Mouse (Mus musculus): ENCODE results near the gene Gsta2. TPM values are rescaled to one million over a fixed set of nuclear protein-coding genes. Genes with fewer than 3 reads are reported as not detected.
"Not testable (repeated sequence)": the region's sequence is repeated elsewhere in the genome, so short reads cannot be mapped to it uniquely, and the experiment has no call there.

Gsta2 gene
- polyA plus RNA-seq, 1 experiment: not detected

DNA sequence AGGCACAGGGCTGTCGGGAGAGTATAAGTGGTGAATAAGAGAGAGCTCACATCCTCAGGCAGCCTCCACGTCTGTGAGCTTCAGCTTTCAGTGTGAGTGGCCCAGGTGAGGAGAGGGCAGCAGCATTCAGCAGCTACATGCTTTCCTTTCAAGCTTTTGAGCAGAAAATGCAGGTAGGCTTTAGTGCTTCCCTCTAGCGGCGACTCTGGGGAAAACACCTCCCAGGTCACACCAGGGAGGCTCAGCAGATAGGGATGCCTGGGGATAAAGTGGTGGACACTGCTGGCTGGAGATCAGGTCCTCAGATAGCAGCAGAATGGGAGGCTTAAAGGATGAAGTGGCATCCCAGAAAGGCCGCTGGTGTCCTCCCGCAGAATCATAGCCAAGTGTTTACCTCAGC lies 59.5 kb downstream of the Gsta2 start:
- H3K4me3 ChIP-seq (ENCODE audit: low read depth, low read length); H3K27me3 ChIP-seq (ENCODE audit: control insufficient read depth, insufficient read depth, low read length); H3K36me3 ChIP-seq (ENCODE audit: control insufficient read depth, insufficient read depth, low read length); H3K4me1 ChIP-seq (ENCODE audit: control insufficient read depth, insufficient read depth, insufficient read length, low read length); H3K27ac ChIP-seq (ENCODE audit: insufficient read depth, low read depth, low read length): not testable (repeated sequence)
- peak; percentile 63; the same call in 1 of the 2 replicates for TF ChIP-seq CTCF (IDR thresholded peaks at IDR 0.05; ENCODE audit: extremely low read depth, insufficient read length, insufficient replicate concordance, low read depth, low read length)
- WGBS: 6% methylated on average over 6 of the region's 6 CpGs

DNA sequence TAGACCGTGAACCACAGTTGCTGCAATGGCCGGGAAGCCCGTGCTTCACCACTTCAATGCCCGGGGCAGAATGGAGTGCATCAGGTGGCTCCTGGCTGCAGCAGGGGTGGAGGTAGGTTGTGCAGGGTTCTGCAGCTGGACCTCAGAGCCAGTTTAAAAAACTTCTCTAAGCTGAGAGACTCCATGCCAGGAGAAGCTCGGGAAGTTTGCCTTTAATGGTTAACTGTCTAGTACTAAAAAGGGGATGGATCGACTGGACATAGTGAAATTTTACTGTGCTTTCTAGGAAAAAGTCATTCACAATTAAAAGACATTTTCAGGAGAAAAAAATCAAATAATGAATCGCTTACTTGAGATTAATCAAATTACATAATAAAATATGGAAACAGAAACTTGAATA lies 60.8 kb downstream of the Gsta2 start:
- H3K4me1 ChIP-seq (ENCODE audit: control insufficient read depth, insufficient read depth, insufficient read length, low read length); H3K4me3 ChIP-seq (ENCODE audit: low read depth, low read length); H3K27ac ChIP-seq (ENCODE audit: insufficient read depth, low read depth, low read length); H3K36me3 ChIP-seq (ENCODE audit: control insufficient read depth, insufficient read depth, low read length); H3K27me3 ChIP-seq (ENCODE audit: control insufficient read depth, insufficient read depth, low read length): not testable (repeated sequence)
- WGBS: 80% methylated on average over 7 of the region's 7 CpGs

DNA sequence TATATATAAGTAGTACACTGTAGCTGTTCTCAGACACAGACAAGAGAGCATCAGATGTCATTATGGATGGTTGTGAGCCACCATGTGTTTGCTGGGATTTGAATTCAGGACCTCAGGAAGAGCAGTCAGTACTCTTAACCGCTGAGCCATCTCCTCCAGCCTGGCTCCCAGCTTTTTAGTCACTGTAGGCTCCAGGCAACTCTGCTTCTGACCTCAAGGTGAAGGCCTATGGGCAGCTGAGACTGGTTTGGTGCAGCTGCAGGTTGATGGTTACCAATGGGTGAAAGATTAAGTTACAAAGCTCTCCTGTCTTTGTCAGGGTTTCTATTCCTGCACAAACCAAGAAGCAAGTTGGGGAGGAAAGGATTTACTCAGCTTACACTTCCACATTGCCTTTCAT lies 61.9 kb downstream of the Gsta2 start:
- H3K4me1 ChIP-seq (ENCODE audit: control insufficient read depth, insufficient read depth, insufficient read length, low read length); H3K4me3 ChIP-seq (ENCODE audit: low read depth, low read length); H3K27ac ChIP-seq (ENCODE audit: insufficient read depth, low read depth, low read length); H3K27me3 ChIP-seq (ENCODE audit: control insufficient read depth, insufficient read depth, low read length); H3K36me3 ChIP-seq (ENCODE audit: control insufficient read depth, insufficient read depth, low read length): not testable (repeated sequence)
- 71% methylated on average over 1 of the region's 1 CpGs for WGBS

DNA sequence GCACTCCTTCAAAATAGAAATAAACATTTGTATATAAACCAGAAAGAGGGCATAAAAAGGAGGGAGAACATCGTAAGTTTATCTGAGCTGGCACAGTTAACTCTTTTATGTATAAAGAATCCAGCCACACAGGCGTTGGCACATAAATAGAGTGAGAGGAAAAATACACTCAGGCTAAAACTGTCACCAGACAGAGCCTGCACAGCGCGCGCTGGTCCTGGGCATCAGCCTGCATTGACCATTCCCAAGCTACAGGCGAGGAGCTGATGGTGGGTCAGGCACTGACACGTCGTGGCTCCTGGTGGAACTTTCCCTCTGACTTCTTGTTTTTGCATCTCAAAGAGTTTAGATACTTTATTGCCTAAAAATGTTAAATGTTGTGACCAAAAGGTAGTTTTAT lies 63.1 kb downstream of the Gsta2 start:
- H3K4me3 ChIP-seq (ENCODE audit: low read depth, low read length); H3K27ac ChIP-seq (ENCODE audit: insufficient read depth, low read depth, low read length); H3K27me3 ChIP-seq (ENCODE audit: control insufficient read depth, insufficient read depth, low read length); H3K4me1 ChIP-seq (ENCODE audit: control insufficient read depth, insufficient read depth, insufficient read length, low read length); H3K36me3 ChIP-seq (ENCODE audit: control insufficient read depth, insufficient read depth, low read length): not testable (repeated sequence)
- 91% methylated on average over 8 of the region's 8 CpGs for WGBS

DNA sequence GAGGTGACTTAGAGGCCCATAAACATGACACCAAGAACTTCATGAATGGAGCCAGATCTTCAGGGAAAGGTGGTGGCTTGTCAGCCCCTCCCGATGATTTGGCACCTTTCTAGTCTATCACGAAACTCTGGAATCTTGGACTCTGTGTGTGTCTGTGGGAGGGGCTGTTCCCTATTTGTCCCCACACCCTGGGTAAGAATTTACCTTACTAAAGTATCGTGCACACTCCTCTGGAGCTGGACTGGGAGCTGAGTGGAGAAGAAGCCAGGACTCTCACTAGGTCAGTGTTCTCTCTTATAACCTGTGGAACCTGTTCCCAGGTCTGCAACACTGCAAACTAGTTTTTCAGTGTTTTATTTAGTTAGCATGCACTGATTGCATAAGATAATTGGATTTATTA lies 65.9 kb downstream of the Gsta2 start, which contains the start of gene Gm10639:
TSS of gene Gm10639 (plus strand) at position 201 of the 400 bp plus-strand sequence.
- not testable (repeated sequence) for H3K27me3 ChIP-seq (ENCODE audit: control insufficient read depth, insufficient read depth, low read length); H3K36me3 ChIP-seq (ENCODE audit: control insufficient read depth, insufficient read depth, low read length); H3K27ac ChIP-seq (ENCODE audit: insufficient read depth, low read depth, low read length); H3K4me1 ChIP-seq (ENCODE audit: control insufficient read depth, insufficient read depth, insufficient read length, low read length); H3K4me3 ChIP-seq (ENCODE audit: low read depth, low read length)
- 24% methylated on average over 3 of the region's 3 CpGs for WGBS

DNA sequence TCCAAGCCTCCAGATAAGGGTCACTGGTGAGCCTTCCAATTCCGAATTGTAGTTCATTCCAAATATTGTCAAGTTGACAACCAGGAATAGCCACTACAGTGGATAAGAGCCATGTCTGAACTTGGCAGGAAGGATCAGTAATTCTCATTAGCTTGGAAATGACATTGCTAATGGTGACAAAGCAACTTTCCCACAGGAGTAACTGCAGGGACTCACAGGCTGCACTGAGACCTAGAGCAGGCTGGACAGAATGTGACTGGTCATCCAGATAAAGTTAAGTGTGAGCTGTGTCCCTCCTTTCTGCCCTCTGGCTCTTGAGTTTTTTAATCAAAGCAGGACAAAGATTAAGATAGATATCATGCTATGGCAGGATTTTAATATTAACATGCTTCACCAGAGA lies 66.5 kb downstream of the Gsta2 start:
- H3K36me3 ChIP-seq (ENCODE audit: control insufficient read depth, insufficient read depth, low read length); H3K27ac ChIP-seq (ENCODE audit: insufficient read depth, low read depth, low read length): not testable (repeated sequence)

DNA sequence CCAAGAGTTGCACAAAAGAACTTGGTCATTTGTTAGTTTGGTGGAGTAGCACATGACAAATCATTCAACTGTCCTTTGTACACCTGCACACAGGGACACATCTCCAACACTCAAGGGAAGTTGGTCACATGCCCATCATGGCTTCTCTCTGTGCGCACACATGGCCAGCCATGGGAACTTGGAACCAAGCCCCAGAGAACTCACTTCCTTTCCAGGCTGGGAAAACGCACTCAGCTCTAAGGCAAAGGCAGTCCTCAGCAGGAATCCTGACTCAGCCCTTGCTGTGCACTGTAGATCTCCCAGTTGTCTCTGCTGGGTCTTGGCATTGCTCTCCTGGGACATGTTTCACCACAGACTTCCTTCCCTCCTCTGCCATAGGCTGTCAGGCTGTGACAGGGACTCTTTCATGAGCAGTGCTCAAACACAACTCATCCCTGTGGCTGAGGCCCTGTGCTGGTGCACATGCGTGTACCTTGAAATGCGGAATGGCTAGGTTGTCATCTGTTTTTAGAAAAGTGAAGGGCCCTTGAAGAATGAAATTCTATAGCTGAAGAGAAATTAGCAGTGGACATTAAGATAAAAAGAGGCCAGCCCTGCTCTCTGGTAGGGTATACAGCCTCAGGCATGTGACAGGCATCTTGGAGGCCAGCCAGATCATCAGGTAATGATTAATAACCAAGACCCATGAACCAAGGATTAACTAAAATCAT lies 73.4 kb downstream of the Gsta2 start:
- 22% methylated on average over 4 of the region's 4 CpGs for WGBS
- H3K36me3 ChIP-seq (ENCODE audit: control insufficient read depth, insufficient read depth, low read length); H3K4me3 ChIP-seq (ENCODE audit: low read depth, low read length); H3K4me1 ChIP-seq (ENCODE audit: control insufficient read depth, insufficient read depth, insufficient read length, low read length); H3K27me3 ChIP-seq (ENCODE audit: control insufficient read depth, insufficient read depth, low read length): not testable (repeated sequence)
- H3K27ac ChIP-seq (ENCODE audit: insufficient read depth, low read depth, low read length): peak overlapping the region; percentile 83

More for the DNA sequence above, 66.5 kb downstream of the Gsta2 start:
- H3K4me3 ChIP-seq (ENCODE audit: low read depth, low read length); H3K4me1 ChIP-seq (ENCODE audit: control insufficient read depth, insufficient read depth, insufficient read length, low read length); H3K27me3 ChIP-seq (ENCODE audit: control insufficient read depth, insufficient read depth, low read length): not testable (repeated sequence)
- 60% methylated on average over 1 of the region's 1 CpGs for WGBS

Other genes with a start within 250 kb of the Gsta2 start
- gene Fbxo9, start 246.7 kb downstream of the Gsta2 start, polyA plus RNA-seq (2012; rRNA removed): 54.1 and 74.3 TPM in 2 replicates
- 8.4 and 19.8 TPM in 2 replicates for gene Ick, start 246.6 kb downstream of the Gsta2 start, polyA plus RNA-seq (2012; rRNA removed)
- gene Gsta4, start 173.0 kb downstream of the Gsta2 start, polyA plus RNA-seq (2012; rRNA removed): 6.3 and 66.9 TPM in 2 replicates
- gene Gsta1, start 125.1 kb downstream of the Gsta2 start, polyA plus RNA-seq (2012; rRNA removed): 14.6 and 148 TPM in 2 replicates
- gene Gm3776, start 98.7 kb downstream of the Gsta2 start, polyA plus RNA-seq (2012; rRNA removed): 0.90 and 11.6 TPM in 2 replicates
- gene Gm10639, start 65.9 kb downstream of the Gsta2 start, polyA plus RNA-seq (2012; rRNA removed): 0.17 TPM in 1 of 2 replicates, not detected in the other
- gene Omt2a, start 41.0 kb downstream of the Gsta2 start, polyA plus RNA-seq (2012; rRNA removed): not detected in 2 replicates
- not detected in 2 replicates for gene Omt2b, start 28.2 kb downstream of the Gsta2 start, polyA plus RNA-seq (2012; rRNA removed)
- not detected in 2 replicates for gene Dppa5a, start 12.4 kb upstream of the Gsta2 start, polyA plus RNA-seq (2012; rRNA removed)
- gene Ooep, start 22.9 kb upstream of the Gsta2 start, polyA plus RNA-seq (2012; rRNA removed): 0.04 TPM in 1 of 2 replicates, not detected in the other
- not detected in 2 replicates for gene Ddx43, start 40.0 kb upstream of the Gsta2 start, polyA plus RNA-seq (2012; rRNA removed)
- gene Cgas, start 87.4 kb upstream of the Gsta2 start, polyA plus RNA-seq (2012; rRNA removed): 0.46 and 0.86 TPM in 2 replicates
- 6.1 and 7.3 TPM in 2 replicates for gene Mto1, start 92.4 kb upstream of the Gsta2 start, polyA plus RNA-seq (2012; rRNA removed)
- not detected in 2 replicates for gene Gm17324, start 93.0 kb upstream of the Gsta2 start, polyA plus RNA-seq (2012; rRNA removed)
- 1,017 and 1,625 TPM in 2 replicates for gene Eef1a1, start 133.4 kb upstream of the Gsta2 start, polyA plus RNA-seq (2012; rRNA removed)
- 2.8 and 14.5 TPM in 2 replicates for gene Slc17a5, start 232.3 kb upstream of the Gsta2 start, polyA plus RNA-seq (2012; rRNA removed)

Measured in small intestine, adult 2 months (tissue).